Mouse (Mus musculus) small intestine, adult 2 months (tissue): ENCODE measurements at regions not wholly inside any gene's neighbourhood (a gene's known extent, or its start where the extent isn't known, plus 50 kb on each side); places are given as distances from the start of the nearest gene placed in this dataset.

Experiments
- CTCF ChIP-seq: fragments of 200-500 bp; IDR thresholded peaks from 2 replicates; pipeline ENCODE4 v1.5.1; 2012; ENCODE audit warnings: low read depth, mild to moderate bottlenecking, control low read depth, inconsistent platforms, low read length, moderate library complexity, mixed read lengths; ENCODE audit not compliant: insufficient replicate concordance, insufficient read length; ENCODE audit errors: extremely low read depth
- POLR2A ChIP-seq: fragments of 200-500 bp; IDR thresholded peaks from 2 replicates; pipeline ENCODE4 v1.6.1; 2012; ENCODE audit warnings: low read depth, mild to moderate bottlenecking, control low read depth, inconsistent platforms, low read length, moderate library complexity

DNA sequence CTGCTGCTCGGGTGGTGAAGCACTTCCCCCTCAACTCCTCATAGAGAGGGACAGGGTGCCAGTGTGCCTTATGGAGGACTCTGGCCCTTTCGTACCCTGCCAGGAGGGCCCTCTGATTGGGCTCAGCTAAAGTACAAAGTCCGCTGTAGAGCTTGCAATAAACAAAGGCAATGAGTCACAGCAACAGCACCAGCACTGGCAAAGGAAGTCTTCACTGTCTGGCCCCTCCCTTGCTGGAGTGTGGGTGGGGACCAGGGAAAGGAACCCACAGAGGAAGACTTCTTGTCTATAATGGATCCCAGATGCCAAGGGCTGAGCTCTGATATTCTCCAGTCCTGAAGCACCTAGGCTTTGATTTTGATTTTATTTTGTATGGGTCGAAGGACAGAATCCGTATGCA lies 899.4 kb downstream of the Kcnma1 start:
- no peak for TF ChIP-seq POLR2A
- no peak for TF ChIP-seq CTCF
